Mouse (Mus musculus) liver, postnatal 0 days (tissue): ENCODE results near the gene Usp39.

ENCODE experiments used
- CTCF ChIP-seq: sonication (generic); IDR thresholded peaks from 2 replicates; pipeline ENCODE4 v1.5.1; 2016; ENCODE audit warnings: antibody characterized with exemption, low read depth
- EP300 ChIP-seq: IDR thresholded peaks from 2 replicates; pipeline ENCODE4 v1.6.1; 2016; ENCODE audit warnings: antibody characterized with exemption, low read depth, mild to moderate bottlenecking

GRCm38 (mm10) chr6:72371147-72371546, 26.2 kb upstream of the Usp39 start:
- no peak for TF ChIP-seq CTCF
- no peak for TF ChIP-seq EP300
